Mouse (Mus musculus): Measurements from ENCODE around the gene Sh3bp5l.

DNA sequence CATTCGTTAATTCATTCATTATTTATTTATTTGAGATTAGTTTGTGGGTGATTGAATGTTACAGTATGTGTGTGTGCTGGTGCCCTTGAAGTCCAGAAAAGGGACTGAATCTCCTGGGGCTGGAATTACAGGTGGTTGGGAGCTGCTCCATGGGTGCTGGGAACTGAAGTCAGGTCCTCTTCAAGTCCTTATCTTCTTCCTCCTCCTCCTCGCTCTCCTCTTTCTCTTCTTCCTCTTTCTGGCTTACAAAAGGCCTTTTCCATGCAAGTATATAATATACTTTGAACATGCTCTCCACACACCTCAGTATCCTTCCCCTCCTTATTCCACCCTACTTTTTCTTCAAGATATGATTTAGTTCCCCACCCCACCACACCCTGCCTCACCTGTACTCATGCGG lies 26.5 kb downstream of the Sh3bp5l start:
- TF ChIP-seq TCF12 (IDR thresholded peaks at IDR 0.05; ENCODE audit: insufficient read depth, poor library complexity, severe bottlenecking) = no peak
- no peak for TF ChIP-seq POLR2A (IDR thresholded peaks at IDR 0.05; ENCODE audit: insufficient read length, low read depth)
- no peak for TF ChIP-seq CEBPB (IDR thresholded peaks at IDR 0.05; ENCODE audit: insufficient read depth, poor library complexity, severe bottlenecking)
- no peak for TF ChIP-seq POLR2AphosphoS2 (IDR thresholded peaks at IDR 0.05; ENCODE audit: insufficient read length, low read depth)
